Mouse (Mus musculus) myocyte (in vitro differentiated cells): ENCODE data around the gene Fndc9. TPM values are rescaled to one million over a fixed set of nuclear protein-coding genes. Genes with fewer than 3 reads are reported as not detected.

Experiments
- H3K27me3 ChIP-seq: one replicate; pipeline ENCODE4 v1.6.1; 2011; ENCODE audit not compliant: control insufficient read depth, insufficient read depth, insufficient read length
- H3K36me3 ChIP-seq: one replicate; pipeline ENCODE4 v1.6.1; 2011; ENCODE audit not compliant: control insufficient read depth, insufficient read depth
- H3K4me2 ChIP-seq: one replicate; pipeline ENCODE4 v1.6.1; 2011; ENCODE audit warnings: low read depth, control low read depth
- H3K4me3 ChIP-seq: one replicate; pipeline ENCODE4 v1.5.1; 2011; ENCODE audit warnings: mild to moderate bottlenecking, control low read depth, moderate library complexity
- H3K79me2 ChIP-seq: one replicate; pipeline ENCODE4 v1.6.1; 2011; ENCODE audit not compliant: control insufficient read depth, insufficient read depth
- H3ac ChIP-seq: one replicate; pipeline ENCODE4 v1.6.1; 2011; ENCODE audit not compliant: control insufficient read depth, insufficient read length
- CEBPB ChIP-seq: IDR thresholded peaks from 2 replicates; pipeline ENCODE4 v1.6.1; 2011; ENCODE audit warnings: mild to moderate bottlenecking, moderate library complexity; ENCODE audit not compliant: poor library complexity, insufficient read depth, severe bottlenecking
- E2F4 ChIP-seq: IDR thresholded peaks from one replicate; pipeline ENCODE4 v1.6.1; 2011; ENCODE audit warnings: mild to moderate bottlenecking, control low read depth, moderate library complexity; ENCODE audit not compliant: insufficient read depth
- MAX ChIP-seq: IDR thresholded peaks from one replicate; pipeline ENCODE4 v1.6.1; 2011; ENCODE audit warnings: low read depth, mild to moderate bottlenecking, control low read depth
- MYOD1 ChIP-seq, 3 experiments: IDR thresholded peaks; one replicate each; pipeline ENCODE4 v1.6.1; 2011; ENCODE audit warnings: control low read depth in 2 of 3, low read depth in 2 of 3, mild to moderate bottlenecking in 2 of 3, moderate library complexity in 1 of 3; ENCODE audit not compliant: insufficient read length in 2 of 3, control insufficient read depth in 1 of 3
- MYOG ChIP-seq, 3 experiments: IDR thresholded peaks; one replicate each; pipeline ENCODE4 v1.6.1; 2011; ENCODE audit warnings: control low read depth in 2 of 3, low read depth in 2 of 3, mild to moderate bottlenecking in 2 of 3; ENCODE audit not compliant: insufficient read length in 2 of 3, control insufficient read depth in 1 of 3, insufficient read depth in 1 of 3
- POLR2A ChIP-seq: IDR thresholded peaks from one replicate; pipeline ENCODE4 v1.6.1; 2011; ENCODE audit warnings: low read depth, mild to moderate bottlenecking, control low read depth, moderate library complexity; ENCODE audit not compliant: insufficient read length
- POLR2AphosphoS2 ChIP-seq: IDR thresholded peaks from one replicate; pipeline ENCODE4 v1.6.1; 2011; ENCODE audit warnings: low read depth, control low read depth; ENCODE audit not compliant: insufficient read length
- REST ChIP-seq: IDR thresholded peaks from one replicate; pipeline ENCODE4 v1.6.1; 2011; ENCODE audit warnings: mild to moderate bottlenecking, control low read depth, moderate library complexity; ENCODE audit not compliant: insufficient read depth, insufficient read length
- SRF ChIP-seq: IDR thresholded peaks from one replicate; pipeline ENCODE4 v1.6.1; 2011; ENCODE audit warnings: low read depth; ENCODE audit not compliant: control insufficient read depth, insufficient read length
- TCF12 ChIP-seq: IDR thresholded peaks from one replicate; pipeline ENCODE4 v1.6.1; 2011; ENCODE audit warnings: mild to moderate bottlenecking, control low read depth; ENCODE audit not compliant: poor library complexity, insufficient read depth, severe bottlenecking
- TCF3 ChIP-seq: IDR thresholded peaks from one replicate; pipeline ENCODE4 v1.6.1; 2011; ENCODE audit warnings: low read depth, control low read depth; ENCODE audit not compliant: insufficient read length
- USF1 ChIP-seq: IDR thresholded peaks from one replicate; pipeline ENCODE4 v1.6.1; 2011; ENCODE audit warnings: low read depth, mild to moderate bottlenecking, control low read depth, moderate library complexity
- polyA plus RNA-seq: library from polyadenylated mRNA; unstranded; fragments of >200 nt; fragmentation: generic; extraction: Trizol; gene quantifications from one replicate; pipeline ENCODE4 v1.2.1, GENCODE M21; 2012; ENCODE audit warnings: missing spikeins

Fndc9 gene
- polyA plus RNA-seq, 1 experiment: 0.74 TPM

GRCm38 (mm10) chr11:46213844-46214243 is 21.5 kb upstream of the Fndc9 start:
- H3K36me3 ChIP-seq: no peaks in the 10 kb centered on the region
- no peak overlapping the region for H3K4me3 ChIP-seq
- TF ChIP-seq SRF: peak; percentile 54
- TF ChIP-seq POLR2AphosphoS2: no peak
- no peaks in the 10 kb centered on the region for H3K79me2 ChIP-seq
- H3K4me2 ChIP-seq: no peak overlapping the region
- H3K27me3 ChIP-seq: no peaks in the 10 kb centered on the region
- no peak overlapping the region for H3ac ChIP-seq

- Histone ChIP-seq H3K4me2 (no peak overlapping the region), H3K27me3 (no peaks in the 10 kb centered on the region), H3K4me3 (no peak overlapping the region), H3K79me2 (no peaks in the 10 kb centered on the region), H3K36me3 (no peaks in the 10 kb centered on the region), H3ac (no peak overlapping the region)
- TF ChIP-seq REST (no peak), MAX (no peak), CEBPB (no peak), MYOD1 (IDR thresholded peaks at IDR 0.05; ENCODE audit: control insufficient read depth in 1 of 3, insufficient read length in 2 of 3, low read depth in 2 of 3) (no peak), TCF12 (no peak), TCF3 (no peak)
Measured at GRCm38 (mm10) chr11:46214368-46215230, 20.7 kb upstream of the Fndc9 start.

- Histone ChIP-seq H3K4me3 (no peak overlapping the region), H3ac (no peak overlapping the region), H3K27me3 (no peaks in the 10 kb centered on the region), H3K4me2 (no peak overlapping the region), H3K79me2 (no peaks in the 10 kb centered on the region), H3K36me3 (no peaks in the 10 kb centered on the region)
- no peak for TF ChIP-seq MYOG (IDR thresholded peaks at IDR 0.05; ENCODE audit: control insufficient read depth in 1 of 3, insufficient read depth in 1 of 3, insufficient read length in 2 of 3, low read depth in 2 of 3)
- no peak for TF ChIP-seq E2F4
- TF ChIP-seq POLR2AphosphoS2: no peak
- no peak for TF ChIP-seq MAX
- no peak for TF ChIP-seq USF1
- TF ChIP-seq REST: no peak
- no peak for TF ChIP-seq SRF
- TF ChIP-seq TCF3: no peak
Measured at GRCm38 (mm10) chr11:46215354-46215753, 20.0 kb upstream of the Fndc9 start.

- Histone ChIP-seq H3K36me3 (no peaks in the 10 kb centered on the region), H3K4me3 (no peak overlapping the region), H3ac (no peak overlapping the region), H3K27me3 (no peaks in the 10 kb centered on the region), H3K4me2 (no peak overlapping the region), H3K79me2 (no peaks in the 10 kb centered on the region)
- TF ChIP-seq MYOG (IDR thresholded peaks at IDR 0.05; ENCODE audit: control insufficient read depth in 1 of 3, insufficient read depth in 1 of 3, insufficient read length in 2 of 3, low read depth in 2 of 3): no peak
- TF ChIP-seq USF1: no peak
- TF ChIP-seq MYOD1 (IDR thresholded peaks at IDR 0.05; ENCODE audit: control insufficient read depth in 1 of 3, insufficient read length in 2 of 3, low read depth in 2 of 3): no peak
- no peak for TF ChIP-seq POLR2A
- no peak for TF ChIP-seq SRF
- TF ChIP-seq MAX: no peak
- no peak for TF ChIP-seq POLR2AphosphoS2
- TF ChIP-seq REST: no peak
- no peak for TF ChIP-seq E2F4
- TF ChIP-seq TCF3: no peak
- TF ChIP-seq TCF12: no peak
- TF ChIP-seq CEBPB: no peak
Measured at GRCm38 (mm10) chr11:46216669-46217068, 18.7 kb upstream of the Fndc9 start.

DNA sequence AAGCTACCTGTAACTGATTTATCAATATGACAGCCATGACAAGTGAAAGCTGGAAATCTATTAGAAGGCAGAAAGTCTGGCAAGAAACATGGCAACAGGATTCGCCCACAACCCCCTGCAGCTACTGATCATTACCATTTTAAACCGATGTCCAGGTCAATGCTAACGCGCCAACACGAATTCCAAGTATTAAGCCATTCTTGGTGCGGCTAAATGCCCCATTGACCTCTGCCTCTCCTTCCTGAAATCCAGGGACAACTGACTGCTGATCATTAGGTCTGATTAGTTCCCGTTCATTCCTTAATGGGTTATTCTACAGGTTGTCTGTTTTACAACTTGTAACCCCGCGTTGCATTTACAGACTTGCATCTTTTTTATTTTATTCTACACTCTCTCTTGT is 17.6 kb upstream of the Fndc9 start:
- no peak for TF ChIP-seq REST
- no peak for TF ChIP-seq E2F4
- no peak for TF ChIP-seq MYOD1 (IDR thresholded peaks at IDR 0.05; ENCODE audit: control insufficient read depth in 1 of 3, insufficient read length in 2 of 3, low read depth in 2 of 3)
- TF ChIP-seq TCF3: no peak
- no peak for TF ChIP-seq CEBPB
- TF ChIP-seq USF1: no peak
- no peak for TF ChIP-seq TCF12
- no peak for TF ChIP-seq MAX
- TF ChIP-seq SRF: no peak
- TF ChIP-seq POLR2AphosphoS2: no peak
- TF ChIP-seq MYOG (IDR thresholded peaks at IDR 0.05; ENCODE audit: control insufficient read depth in 1 of 3, insufficient read depth in 1 of 3, insufficient read length in 2 of 3, low read depth in 2 of 3): no peak
- no peak for TF ChIP-seq POLR2A
- Histone ChIP-seq H3K4me3 (no peak overlapping the region), H3K27me3 (no peaks in the 10 kb centered on the region), H3K36me3 (no peaks in the 10 kb centered on the region), H3ac (no peak overlapping the region), H3K4me2 (no peak overlapping the region), H3K79me2 (no peaks in the 10 kb centered on the region)
